Mouse (Mus musculus) heart, adult 2 months (tissue): Measurements from ENCODE around the gene Epb41l3. TPM values are rescaled to one million over a fixed set of nuclear protein-coding genes. Genes with fewer than 3 reads are reported as not detected.

ENCODE experiments used
- DNase-seq, 2 experiments: peaks; one replicate each; pipeline ENCODE4 v3.0.0; 2021
- H3K27ac ChIP-seq: fragments of 200-600 bp; 2 replicates; pipeline ENCODE4 v1.8.1; 2022
- H3K27me3 ChIP-seq: fragments of 200-500 bp; 2 replicates; pipeline ENCODE4 v1.6.1; 2012; ENCODE audit warnings: mild to moderate bottlenecking, low read length, inconsistent platforms, mixed read lengths; ENCODE audit not compliant: control insufficient read depth, insufficient read depth
- H3K36me3 ChIP-seq: fragments of 200-500 bp; 2 replicates; pipeline ENCODE4 v1.6.1; 2012; ENCODE audit warnings: low read length, inconsistent platforms; ENCODE audit not compliant: control insufficient read depth, insufficient read depth
- H3K4me1 ChIP-seq: fragments of 200-500 bp; 2 replicates; pipeline ENCODE4 v1.6.1; 2011; ENCODE audit warnings: low read length; ENCODE audit not compliant: control insufficient read depth, insufficient read depth
- H3K4me3 ChIP-seq: fragments of 200-600 bp; 2 replicates; pipeline ENCODE4 v1.8.1; 2022
- H3K79me2 ChIP-seq: fragments of 200-500 bp; replicated peaks from 2 replicates; pipeline ENCODE4 v1.6.1; 2012; ENCODE audit warnings: mild to moderate bottlenecking, inconsistent platforms, low read length, moderate library complexity, mixed read lengths; ENCODE audit not compliant: control insufficient read depth, insufficient read depth
- H3K9ac ChIP-seq: fragments of 200-500 bp; 2 replicates; pipeline ENCODE4 v1.6.1; 2012; ENCODE audit warnings: low read depth, mild to moderate bottlenecking, control low read depth, inconsistent platforms, low read length, mixed read lengths
- CTCF ChIP-seq: fragments of 200-600 bp; IDR thresholded peaks from 2 replicates; pipeline ENCODE4 v1.8.1; 2022; ENCODE audit warnings: antibody characterized with exemption, mild to moderate bottlenecking, moderate library complexity
- EP300 ChIP-seq: fragments of 200-500 bp; IDR thresholded peaks from 2 replicates; pipeline ENCODE4 v1.6.1; 2011; ENCODE audit warnings: low read depth, low read length, control low read depth; ENCODE audit not compliant: insufficient read depth
- POLR2A ChIP-seq: fragments of 200-500 bp; IDR thresholded peaks from 2 replicates; pipeline ENCODE4 v1.6.1; 2011; ENCODE audit warnings: mild to moderate bottlenecking, low read depth, low read length, control low read depth; ENCODE audit not compliant: insufficient read depth
- WGBS: fragments of 180-500 bp; shearing (Covaris S2); methylation state at CpG from one replicate; pipeline ENCODE4 v1.1.7; 2018; 5-methylcytosine and 5-hydroxymethylcytosine counted together
- intact Hi-C: fragments of 180-260 bp; cut with DNase I; formaldehyde crosslinking; loops from one replicate; pipeline ENCODE4 v1.15.1; 2025
- polyA plus RNA-seq: library from polyadenylated mRNA; depleted of rRNA; stranded (reverse); fragments of >200 nt; gene quantifications from 2 replicates; pipeline ENCODE4 v1.2.3, GENCODE M21; 2012
- total RNA-seq, 2 experiments: library from RNA; stranded (reverse); gene quantifications; 2 replicates each; pipeline ENCODE4 v1.2.3; 2021

The Epb41l3 gene
- total and polyA plus RNA-seq, 3 experiments: 3.0 to 13.5 (median 13.5) TPM

- no peak for DNase-seq
- Histone ChIP-seq H3K9ac (no peak overlapping the region), H3K36me3 (no peaks in the 10 kb centered on the region), H3K79me2 (no peaks in the 10 kb centered on the region), H3K4me3 (no peak overlapping the region), H3K4me1 (no peaks in the 10 kb centered on the region), H3K27ac (no peak overlapping the region), H3K27me3 (no peaks in the 10 kb centered on the region)
- TF ChIP-seq EP300: no peak
- 30% methylated on average over 7 of the region's 7 CpGs for WGBS
- intact Hi-C loops: no loop called here
These were observed 22.5 kb downstream of the Epb41l3 start for GRCm38 (mm10) chr17:69097955-69098354.

- Histone ChIP-seq H3K27ac (no peak overlapping the region), H3K9ac (no peak overlapping the region), H3K79me2 (no peaks in the 10 kb centered on the region), H3K4me3 (no peak overlapping the region), H3K27me3 (no peaks in the 10 kb centered on the region), H3K36me3 (no peaks in the 10 kb centered on the region), H3K4me1 (no peaks in the 10 kb centered on the region)
- TF ChIP-seq EP300 (no peak), POLR2A (no peak), CTCF (no peak)
- no peak for DNase-seq
- 58% methylated on average over 8 of the region's 8 CpGs for WGBS
- intact Hi-C loops: loop anchor here (10.0 kb wide), 1 partner anchor 1239 kb away; no protein-coding TSS in a partner anchor
These were observed 27.8 kb downstream of the Epb41l3 start for GRCm38 (mm10) chr17:69103326-69103725.

GRCm38 (mm10) chr17:69105035-69105798 lies 29.7 kb downstream of the Epb41l3 start:
- no peaks in the 10 kb centered on the region for H3K27me3 ChIP-seq
- TF ChIP-seq EP300: no peak
- no peak for TF ChIP-seq POLR2A
- no peak for TF ChIP-seq CTCF
- H3K79me2 ChIP-seq: no peaks in the 10 kb centered on the region
- H3K27ac ChIP-seq: no peak overlapping the region
- intact Hi-C loops: loop anchor here (10.0 kb wide), 1 partner anchor 1240 kb away; no protein-coding TSS in a partner anchor
- WGBS: 17% methylated on average over 14 of the region's 14 CpGs
- peak; percentile 9 to 18 for DNase-seq
- H3K9ac ChIP-seq: no peak overlapping the region; the same call in 1 of the 2 replicates
- H3K4me1 ChIP-seq: no peaks in the 10 kb centered on the region
- no peak overlapping the region; the same call in 1 of the 2 replicates for H3K4me3 ChIP-seq
- H3K36me3 ChIP-seq: no peaks in the 10 kb centered on the region

GRCm38 (mm10) chr17:69105799-69106401 lies 30.4 kb downstream of the Epb41l3 start:
- 15% methylated on average over 5 of the region's 5 CpGs for WGBS
- Histone ChIP-seq H3K79me2 (no peaks in the 10 kb centered on the region), H3K36me3 (no peaks in the 10 kb centered on the region), H3K27ac (no peak overlapping the region), H3K4me1 (no peaks in the 10 kb centered on the region), H3K4me3 (no peak overlapping the region; the same call in 1 of the 2 replicates), H3K9ac (no peak overlapping the region; the same call in 1 of the 2 replicates), H3K27me3 (no peaks in the 10 kb centered on the region)
- TF ChIP-seq CTCF (peak; percentile 73), EP300 (no peak)
- no peak for DNase-seq
- intact Hi-C loops: loop anchor here (2.0 to 10.0 kb wide), 3 partner anchors 225 to 1241 kb away; no protein-coding TSS in a partner anchor

GRCm38 (mm10) chr17:69109216-69109615 lies 33.7 kb downstream of the Epb41l3 start:
- H3K27ac ChIP-seq: no peak overlapping the region
- TF ChIP-seq CTCF (peak; percentile 55), EP300 (no peak)
- H3K36me3 ChIP-seq: no peaks in the 10 kb centered on the region
- no peak overlapping the region for H3K4me3 ChIP-seq
- WGBS: 56% methylated on average over 6 of the region's 6 CpGs
- no peaks in the 10 kb centered on the region for H3K79me2 ChIP-seq
- H3K27me3 ChIP-seq: no peaks in the 10 kb centered on the region
- H3K9ac ChIP-seq: no peak overlapping the region
- no peak for DNase-seq
- intact Hi-C loops: loop anchor here (10.0 kb wide), 1 partner anchor 1244 kb away; no protein-coding TSS in a partner anchor
- H3K4me1 ChIP-seq: no peaks in the 10 kb centered on the region

- no peak for DNase-seq
- no peak overlapping the region for H3K27ac ChIP-seq
- no peak overlapping the region for H3K9ac ChIP-seq
- H3K36me3 ChIP-seq: no peaks in the 10 kb centered on the region
- H3K27me3 ChIP-seq: no peaks in the 10 kb centered on the region
- no peaks in the 10 kb centered on the region for H3K4me1 ChIP-seq
- intact Hi-C loops: no loop called here
- 56% methylated on average over 2 of the region's 2 CpGs for WGBS
- TF ChIP-seq POLR2A (no peak), EP300 (no peak), CTCF (no peak)
- H3K79me2 ChIP-seq: no peaks in the 10 kb centered on the region
- no peak overlapping the region for H3K4me3 ChIP-seq
These were observed 36.7 kb downstream of the Epb41l3 start for GRCm38 (mm10) chr17:69112232-69112631.
